Mouse (Mus musculus): ENCODE measurements at regions not wholly inside any gene's neighbourhood (a gene's known extent, or its start where the extent isn't known, plus 50 kb on each side); places are given as distances from the start of the nearest gene placed in this dataset.

DNA sequence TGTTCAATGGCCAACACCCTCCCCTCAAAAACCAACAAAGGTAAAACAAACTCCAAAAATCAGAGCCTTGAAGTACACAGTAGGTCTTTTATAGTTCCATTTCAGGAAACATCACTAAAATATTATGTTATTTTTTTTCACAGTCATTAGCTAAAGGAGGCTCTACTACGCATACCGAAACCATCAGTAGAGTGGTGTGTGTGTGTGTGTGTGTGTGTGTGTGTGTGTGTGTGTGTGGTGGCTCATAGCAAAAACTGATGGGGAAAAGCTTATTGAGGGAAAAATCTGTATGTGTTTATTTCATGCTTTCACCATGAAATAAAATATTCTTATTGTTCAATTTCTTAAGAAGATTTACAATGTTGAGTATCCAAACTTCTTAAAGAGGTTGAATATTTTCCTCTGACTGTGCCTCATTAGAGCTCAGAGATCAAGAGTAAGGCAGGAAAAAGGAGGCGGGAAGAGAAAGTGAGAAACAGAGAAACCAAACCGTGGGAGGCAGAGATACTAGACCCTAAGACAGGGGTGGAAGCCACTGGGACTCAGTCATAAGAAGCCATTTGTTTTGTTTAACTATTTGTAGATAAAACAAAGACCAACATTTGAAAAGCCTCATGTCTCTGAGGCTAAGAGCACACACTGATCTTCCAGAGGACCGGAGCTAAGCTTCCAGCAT, 159.6 kb downstream of the Icos start:
- no peak for DNase-seq

GRCm38 (mm10) chr1:61137954-61138353, 160.2 kb downstream of the Icos start:
- DNase-seq, result no peak

DNA sequence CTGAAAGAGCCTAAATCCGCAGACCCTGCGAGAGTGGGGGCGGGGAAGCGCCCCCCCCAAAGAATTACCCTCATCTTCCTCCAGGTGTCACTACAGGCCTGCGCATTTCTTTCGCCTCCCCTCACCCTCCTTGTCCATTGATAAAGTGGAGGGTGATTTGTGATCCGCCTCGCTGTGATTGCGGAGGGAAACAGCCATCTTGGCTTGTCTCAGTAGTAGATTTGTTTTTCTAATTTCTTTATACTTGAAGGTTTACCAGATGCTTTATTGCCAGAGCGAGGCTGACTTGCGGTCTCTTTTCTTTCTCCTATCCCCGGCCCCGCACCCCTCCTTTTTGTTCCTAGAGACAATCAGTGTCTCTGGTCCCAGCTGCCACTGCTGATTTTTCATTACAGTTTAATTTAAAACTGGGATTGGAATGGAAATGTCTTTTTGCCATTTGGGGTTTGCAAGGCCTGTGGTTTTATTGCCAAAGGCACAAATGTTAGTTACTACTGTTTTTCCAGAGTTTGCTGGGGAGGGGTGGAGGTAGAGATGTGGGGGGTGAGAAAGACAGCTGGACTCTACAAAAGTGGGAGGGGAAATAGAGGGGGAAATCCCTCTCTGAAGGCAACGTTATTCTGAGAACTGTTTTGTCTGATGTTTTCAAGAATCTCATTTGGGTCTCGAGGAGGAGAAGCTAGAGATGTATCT, 161.7 kb downstream of the Icos start:
- peak; percentile 84 to 85 for DNase-seq

- no peak for DNase-seq
Measured at GRCm38 (mm10) chr1:61139984-61140648, 162.4 kb downstream of the Icos start.

DNA sequence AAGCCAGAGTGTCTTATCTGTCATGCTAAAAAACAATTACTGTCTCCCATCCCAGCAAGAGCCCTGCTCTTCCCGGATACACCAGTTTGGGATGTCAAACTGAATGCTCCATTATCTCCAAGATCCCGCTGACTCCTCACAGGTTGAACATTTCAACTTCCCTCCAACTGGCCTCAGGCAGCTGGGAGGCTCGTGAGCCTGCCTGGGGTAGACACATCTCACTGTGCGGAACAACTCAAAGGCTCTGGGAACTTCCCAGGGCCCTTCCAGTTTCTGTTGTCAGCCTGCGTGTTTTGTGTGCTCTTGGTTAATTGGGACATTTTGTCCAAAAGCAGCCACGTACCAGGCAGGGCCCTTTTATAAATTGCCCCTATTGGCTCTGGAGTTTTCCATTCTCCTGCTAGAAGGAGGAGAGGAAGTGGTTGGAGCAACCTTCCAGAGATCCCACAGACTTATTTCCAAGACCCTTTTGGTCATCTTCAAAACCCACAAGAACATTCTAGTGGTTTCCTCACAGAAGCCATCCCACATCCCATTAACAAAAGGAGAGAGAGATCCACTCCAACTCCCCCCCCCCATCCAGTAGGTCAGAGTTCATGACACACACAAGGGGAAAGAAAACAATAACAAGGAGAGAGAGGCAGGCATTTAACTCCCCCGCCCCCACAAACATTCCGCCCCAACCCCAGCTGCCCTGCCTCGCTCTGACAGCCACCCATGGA, 163.3 kb downstream of the Icos start:
- DNase-seq, result no peak

- DNase-seq, result no peak
Measured at GRCm38 (mm10) chr1:61141592-61141930, 163.8 kb downstream of the Icos start.

DNA sequence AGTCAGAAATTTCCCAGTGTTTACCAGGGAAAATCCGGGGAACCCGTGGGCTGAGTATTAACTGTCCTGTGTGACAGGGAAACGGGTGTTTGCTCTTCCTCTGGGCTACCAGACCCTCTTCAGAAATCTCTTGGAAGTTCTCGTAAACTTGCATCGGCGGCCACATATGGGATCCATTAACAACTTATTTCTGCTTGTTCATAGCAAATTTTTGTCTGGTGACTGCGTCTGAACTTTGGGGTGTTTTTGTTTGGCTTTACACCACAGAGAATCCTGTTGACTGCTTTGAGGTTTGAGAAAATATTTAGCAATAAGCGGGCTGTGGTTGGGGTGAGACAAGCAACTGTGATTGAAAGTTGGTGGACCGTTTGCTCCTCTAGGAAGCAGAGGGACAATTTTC, 164.2 kb downstream of the Icos start:
- DNase-seq, result no peak

GRCm38 (mm10) chr1:61143030-61143753, 165.5 kb downstream of the Icos start:
- DNase-seq, result peak; percentile 34 to 50

- DNase-seq, result no peak
Measured at GRCm38 (mm10) chr1:61143754-61144066, 166.0 kb downstream of the Icos start.

- peak; percentile 27 to 31 for DNase-seq
Measured at GRCm38 (mm10) chr1:61145013-61145412, 167.3 kb downstream of the Icos start.

- DNase-seq, result peak; percentile 63 to 75
Measured at GRCm38 (mm10) chr1:61145572-61145971, 167.8 kb downstream of the Icos start.

DNA sequence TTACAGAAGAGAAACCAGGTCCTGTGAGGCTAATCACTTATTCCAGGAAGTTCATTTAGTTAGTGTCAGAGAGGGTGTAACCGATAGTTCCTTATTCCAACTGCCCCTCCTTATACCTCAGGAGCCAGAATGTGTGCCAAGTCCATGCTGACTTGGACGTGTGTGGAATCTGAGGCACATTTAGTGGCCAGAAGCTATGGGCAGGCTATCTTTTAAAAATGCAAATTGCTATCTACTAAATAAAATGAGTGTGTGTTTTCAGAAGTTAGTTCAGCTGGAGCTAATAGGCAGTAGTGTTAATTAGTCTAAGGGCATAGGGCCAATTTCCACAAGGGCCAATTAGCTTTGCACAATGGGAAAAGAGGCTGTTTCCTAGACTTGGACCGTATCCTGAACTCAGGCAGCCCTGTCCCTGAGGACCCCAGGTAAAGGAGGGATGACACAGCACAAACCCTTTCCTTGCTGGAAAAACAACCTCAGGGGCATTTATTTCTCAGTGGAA, 168.5 kb downstream of the Icos start:
- DNase-seq, result peak; percentile 81 to 84

GRCm38 (mm10) chr1:61151742-61152141, 174.0 kb downstream of the Icos start:
- DNase-seq, result no peak

DNA sequence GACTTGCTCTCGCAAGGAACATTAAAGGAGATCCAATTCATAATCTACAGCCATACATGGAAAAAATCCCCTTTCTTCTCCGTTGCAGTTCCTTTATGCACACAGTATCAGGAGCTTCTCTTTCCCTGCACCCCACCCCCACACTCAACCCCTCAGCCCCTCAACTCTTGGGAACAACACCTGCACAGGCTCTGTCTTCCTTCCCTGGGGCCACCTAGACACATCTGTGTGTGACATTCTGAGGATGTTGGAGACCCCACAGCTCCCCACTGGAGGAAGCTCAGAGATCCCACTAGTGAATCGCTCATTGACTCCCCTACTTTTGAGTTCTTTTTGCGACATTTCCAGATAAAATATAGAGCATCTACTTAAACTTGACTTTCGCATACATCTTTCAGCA, 174.4 kb downstream of the Icos start:
- no peak for DNase-seq

DNA sequence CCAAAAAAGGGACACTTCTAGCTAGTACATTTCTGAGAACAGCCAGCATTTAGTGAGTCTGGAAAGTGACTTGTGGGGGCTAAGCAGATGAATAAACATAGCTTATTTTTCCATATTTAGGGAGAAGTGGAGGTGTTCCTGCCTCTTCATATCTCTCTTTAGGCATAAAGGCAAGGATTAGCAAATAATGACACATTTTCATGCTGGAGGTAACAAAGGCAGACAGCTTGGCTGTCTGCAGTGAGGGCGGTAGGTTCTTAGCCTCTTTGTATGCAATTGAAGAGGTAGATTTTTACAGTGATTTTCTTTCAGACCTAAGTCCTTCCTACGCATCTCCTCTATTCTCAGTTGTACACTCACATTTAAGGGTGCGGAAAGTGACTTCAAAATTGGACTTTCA, 176.5 kb downstream of the Icos start:
- no peak for DNase-seq

GRCm38 (mm10) chr1:61157271-61157670, 179.5 kb downstream of the Icos start:
- DNase-seq, result no peak

GRCm38 (mm10) chr1:61160505-61160904, 182.8 kb downstream of the Icos start:
- DNase-seq, result no peak

- peak; percentile 71 to 79 for DNase-seq
Measured at GRCm38 (mm10) chr1:61164271-61164670, 186.5 kb downstream of the Icos start.

DNA sequence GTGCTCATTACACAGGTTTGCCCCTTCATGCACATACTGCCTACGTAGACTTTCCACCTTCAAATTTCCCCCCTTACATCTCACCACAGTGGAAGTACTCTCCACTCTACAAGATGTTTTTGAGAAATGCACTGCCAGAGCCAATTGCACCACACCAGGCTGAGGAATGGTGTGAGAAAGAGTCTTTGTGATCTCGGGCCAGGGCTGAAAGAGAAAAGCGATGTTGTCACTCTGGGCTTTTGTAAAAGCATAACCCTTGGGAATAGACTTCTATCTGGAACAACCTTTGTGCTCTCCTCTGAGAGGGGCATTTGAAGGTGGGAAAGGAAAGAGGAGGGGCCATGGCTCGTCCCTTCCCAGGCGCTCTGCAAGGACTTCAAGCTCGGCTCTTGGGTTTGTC, 194.2 kb downstream of the Icos start:
- no peak for DNase-seq

GRCm38 (mm10) chr1:61172946-61173345, 195.2 kb downstream of the Icos start:
- no peak for DNase-seq

DNA sequence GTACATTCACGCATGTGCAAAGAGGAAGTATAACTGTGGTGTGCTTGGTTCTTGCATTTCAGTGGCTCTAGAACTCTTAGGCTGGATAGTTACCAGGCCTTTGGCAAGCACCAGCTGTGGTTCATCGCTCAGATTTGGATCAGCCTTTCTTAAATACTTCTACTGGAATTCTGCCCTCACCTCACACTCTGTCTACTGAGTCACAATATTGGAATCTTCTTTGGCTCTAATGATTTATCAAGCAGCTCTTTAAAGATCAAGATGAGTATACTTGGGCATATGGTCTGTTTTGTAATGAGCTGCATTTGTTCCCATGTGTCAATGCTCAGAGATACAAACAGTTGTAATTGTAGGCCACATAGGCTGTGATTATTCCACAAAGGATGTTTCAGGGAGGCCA, 197.5 kb downstream of the Icos start:
- no peak for DNase-seq

DNA sequence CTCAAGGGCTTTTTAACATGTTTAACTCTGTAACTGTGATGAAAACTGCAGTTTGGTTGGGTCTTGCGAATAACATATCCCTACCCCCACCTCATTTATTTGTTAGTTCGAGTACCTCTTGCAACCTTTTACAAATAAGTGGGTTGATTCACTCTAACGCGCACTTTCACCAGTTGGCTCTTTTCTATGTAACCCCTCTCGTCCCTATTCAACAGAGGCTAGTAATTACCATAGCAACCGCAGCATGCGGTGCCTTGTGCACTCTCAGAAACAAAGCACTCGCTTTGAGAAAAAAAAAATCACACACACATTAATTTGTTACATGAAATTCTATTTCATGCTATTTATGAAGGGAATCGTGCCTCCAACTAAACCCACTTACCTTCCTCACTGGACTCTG, 201.7 kb downstream of the Icos start:
- no peak for DNase-seq
